Mouse (Mus musculus): Measurements from ENCODE around the gene Ppp6r1. TPM values are rescaled to one million over a fixed set of nuclear protein-coding genes. Genes with fewer than 3 reads are reported as not detected.

Ppp6r1 gene
- 23.5 and 30.2 TPM in 2 replicates for polyA plus RNA-seq (2012)

DNA sequence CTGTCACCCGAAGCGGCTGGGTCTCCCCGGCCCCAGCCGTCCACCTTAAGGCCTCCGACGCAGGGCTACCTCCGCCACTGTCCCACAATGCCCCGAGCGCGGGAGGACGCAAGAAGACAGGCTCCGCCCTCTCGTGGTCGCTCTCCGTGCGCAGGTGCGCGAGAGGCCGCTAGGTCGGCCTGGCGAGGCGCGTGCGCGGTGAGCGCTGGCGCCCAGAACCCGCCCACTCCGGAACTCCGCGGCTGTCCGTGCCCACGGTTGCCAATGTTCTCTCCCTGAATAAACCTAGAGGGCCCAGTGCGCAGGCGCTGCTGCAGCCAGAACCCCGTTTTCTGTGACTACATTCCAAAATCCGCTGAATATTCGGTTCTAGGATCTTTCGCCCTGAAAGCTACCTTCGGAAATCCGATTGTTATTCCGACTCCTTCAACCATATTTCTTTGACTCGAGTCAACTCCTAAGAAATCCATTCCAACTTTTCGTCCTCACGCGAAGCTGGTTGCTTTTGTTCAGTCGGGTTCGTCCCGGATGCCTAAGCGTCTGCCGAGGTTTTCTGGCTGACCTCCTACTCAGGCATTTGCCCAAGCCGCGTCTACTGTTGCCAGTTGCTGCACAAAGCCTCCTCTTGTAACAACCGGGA is at the start of gene Ppp6r1:
Gene Ppp6r1, minus strand, starts transcription at position 108 of the 640 bp plus-strand sequence.
- Histone ChIP-seq H3K4me3 (replicated peaks) (peak within 1 kb of the TSS; percentile 83), H3K4me1 (ENCODE audit: control insufficient read depth) (peaks cover 65% of the 10 kb centered on the region), H3K27me3 (ENCODE audit: control insufficient read depth) (no peaks in the 10 kb centered on the region), H3K36me3 (ENCODE audit: control insufficient read depth) (peaks cover 60% of the 10 kb centered on the region), H3K9me3 (ENCODE audit: control insufficient read depth, low read length) (no peaks in the 10 kb centered on the region)
- no peak for TF ChIP-seq TAL1 (IDR thresholded peaks at IDR 0.05; ENCODE audit: low read length)
- TF ChIP-seq GATA1 (IDR thresholded peaks at IDR 0.05; ENCODE audit: low read length) = no peak

- TF ChIP-seq TAL1 (IDR thresholded peaks at IDR 0.05; ENCODE audit: low read length) = no peak
- TF ChIP-seq GATA1 (IDR thresholded peaks at IDR 0.05; ENCODE audit: low read length) = no peak
- Histone ChIP-seq H3K36me3 (ENCODE audit: control insufficient read depth) (no peaks in the 10 kb centered on the region), H3K9me3 (ENCODE audit: control insufficient read depth, low read length) (no peaks in the 10 kb centered on the region), H3K4me3 (replicated peaks) (no peak overlapping the region), H3K4me1 (ENCODE audit: control insufficient read depth) (peaks cover 5% of the 10 kb centered on the region), H3K27me3 (ENCODE audit: control insufficient read depth) (peaks cover 34% of the 10 kb centered on the region)
These were observed 46.3 kb upstream of the Ppp6r1 start for GRCm38 (mm10) chr7:4705098-4705497.

DNA sequence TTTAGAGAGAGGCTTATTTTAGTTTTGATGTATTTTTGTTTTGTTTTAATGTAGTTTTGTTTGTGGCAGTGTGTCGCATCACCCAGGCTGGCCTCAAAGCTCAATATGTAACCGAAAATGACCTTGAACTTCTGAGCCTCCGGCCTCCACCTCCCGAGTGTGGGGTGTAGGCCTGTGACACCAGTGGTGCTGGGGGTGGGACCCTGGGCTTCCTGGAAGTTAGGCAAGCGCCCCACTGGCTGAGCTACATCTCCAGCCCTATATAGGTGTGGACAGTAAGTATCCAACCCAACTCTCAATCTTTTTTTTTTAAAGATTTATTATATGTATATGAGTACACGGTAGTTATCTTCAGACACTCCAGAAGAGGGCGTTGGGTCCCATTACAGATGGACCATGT is 44.4 kb upstream of the Ppp6r1 start:
- Histone ChIP-seq H3K4me3 (replicated peaks) (no peak overlapping the region), H3K36me3 (ENCODE audit: control insufficient read depth) (no peaks in the 10 kb centered on the region), H3K27me3 (ENCODE audit: control insufficient read depth) (peaks cover 27% of the 10 kb centered on the region), H3K4me1 (ENCODE audit: control insufficient read depth) (peaks cover 5% of the 10 kb centered on the region), H3K9me3 (ENCODE audit: control insufficient read depth, low read length) (no peaks in the 10 kb centered on the region)
- no peak for TF ChIP-seq GATA1 (IDR thresholded peaks at IDR 0.05; ENCODE audit: low read length)
- no peak for TF ChIP-seq TAL1 (IDR thresholded peaks at IDR 0.05; ENCODE audit: low read length)

GRCm38 (mm10) chr7:4702334-4702733 is 43.5 kb upstream of the Ppp6r1 start:
- no peak overlapping the region for H3K4me3 ChIP-seq (replicated peaks)
- H3K9me3 ChIP-seq (ENCODE audit: control insufficient read depth, low read length) = no peaks in the 10 kb centered on the region
- H3K4me1 ChIP-seq (ENCODE audit: control insufficient read depth) = peaks cover 5% of the 10 kb centered on the region
- TF ChIP-seq TAL1 (IDR thresholded peaks at IDR 0.05; ENCODE audit: low read length) (no peak), GATA1 (IDR thresholded peaks at IDR 0.05; ENCODE audit: low read length) (no peak)
- peaks cover 18% of the 10 kb centered on the region for H3K27me3 ChIP-seq (ENCODE audit: control insufficient read depth)
- H3K36me3 ChIP-seq (ENCODE audit: control insufficient read depth) = no peaks in the 10 kb centered on the region

DNA sequence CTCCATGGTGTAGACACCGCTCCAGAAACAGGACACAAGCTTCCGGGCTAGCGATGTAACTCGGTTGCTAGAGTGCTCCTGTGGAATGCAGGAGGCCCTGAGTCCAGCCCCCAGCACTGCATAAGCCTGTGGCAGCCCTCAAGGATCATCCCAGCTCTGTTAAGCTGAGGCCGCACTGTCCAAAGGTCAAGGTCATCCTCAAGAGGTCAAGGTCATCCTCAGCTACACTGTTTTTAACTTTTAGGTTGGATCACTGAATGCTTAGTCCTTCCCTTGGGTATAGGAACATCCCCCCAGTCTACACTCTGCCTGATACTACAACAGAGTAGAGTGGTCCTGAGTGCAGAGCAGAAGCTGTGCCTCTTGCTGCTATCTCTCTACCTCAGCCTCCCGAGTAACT is 34.2 kb upstream of the Ppp6r1 start:
- no peaks in the 10 kb centered on the region for H3K36me3 ChIP-seq (ENCODE audit: control insufficient read depth)
- H3K4me3 ChIP-seq (replicated peaks) = no peak overlapping the region
- H3K27me3 ChIP-seq (ENCODE audit: control insufficient read depth) = peaks cover 42% of the 10 kb centered on the region
- peaks cover 4% of the 10 kb centered on the region for H3K4me1 ChIP-seq (ENCODE audit: control insufficient read depth)
- no peak for TF ChIP-seq TAL1 (IDR thresholded peaks at IDR 0.05; ENCODE audit: low read length)
- TF ChIP-seq GATA1 (IDR thresholded peaks at IDR 0.05; ENCODE audit: low read length) = no peak
- no peaks in the 10 kb centered on the region for H3K9me3 ChIP-seq (ENCODE audit: control insufficient read depth, low read length)

GRCm38 (mm10) chr7:4690951-4691653 is 32.3 kb upstream of the Ppp6r1 start:
- H3K9me3 ChIP-seq (ENCODE audit: control insufficient read depth, low read length) = no peaks in the 10 kb centered on the region
- peaks cover 42% of the 10 kb centered on the region for H3K27me3 ChIP-seq (ENCODE audit: control insufficient read depth)
- no peaks in the 10 kb centered on the region for H3K36me3 ChIP-seq (ENCODE audit: control insufficient read depth)
- no peak overlapping the region for H3K4me3 ChIP-seq (replicated peaks)
- TF ChIP-seq TAL1 (IDR thresholded peaks at IDR 0.05; ENCODE audit: low read length) (no peak), GATA1 (IDR thresholded peaks at IDR 0.05; ENCODE audit: low read length) (no peak)
- H3K4me1 ChIP-seq (ENCODE audit: control insufficient read depth) = peaks cover 4% of the 10 kb centered on the region

- peaks cover 42% of the 10 kb centered on the region for H3K27me3 ChIP-seq (ENCODE audit: control insufficient read depth)
- peaks cover 6% of the 10 kb centered on the region for H3K4me1 ChIP-seq (ENCODE audit: control insufficient read depth)
- TF ChIP-seq GATA1 (IDR thresholded peaks at IDR 0.05; ENCODE audit: low read length) (no peak), TAL1 (IDR thresholded peaks at IDR 0.05; ENCODE audit: low read length) (no peak)
- no peaks in the 10 kb centered on the region for H3K9me3 ChIP-seq (ENCODE audit: control insufficient read depth, low read length)
- no peaks in the 10 kb centered on the region for H3K36me3 ChIP-seq (ENCODE audit: control insufficient read depth)
- no peak within 1 kb of the TSS for H3K4me3 ChIP-seq (replicated peaks)
These were observed 31.6 kb upstream of the Ppp6r1 start, which contains the start of gene Brsk1 for GRCm38 (mm10) chr7:4690387-4690786. TSS of gene Brsk1 (plus strand) at chr7:4690604.

DNA sequence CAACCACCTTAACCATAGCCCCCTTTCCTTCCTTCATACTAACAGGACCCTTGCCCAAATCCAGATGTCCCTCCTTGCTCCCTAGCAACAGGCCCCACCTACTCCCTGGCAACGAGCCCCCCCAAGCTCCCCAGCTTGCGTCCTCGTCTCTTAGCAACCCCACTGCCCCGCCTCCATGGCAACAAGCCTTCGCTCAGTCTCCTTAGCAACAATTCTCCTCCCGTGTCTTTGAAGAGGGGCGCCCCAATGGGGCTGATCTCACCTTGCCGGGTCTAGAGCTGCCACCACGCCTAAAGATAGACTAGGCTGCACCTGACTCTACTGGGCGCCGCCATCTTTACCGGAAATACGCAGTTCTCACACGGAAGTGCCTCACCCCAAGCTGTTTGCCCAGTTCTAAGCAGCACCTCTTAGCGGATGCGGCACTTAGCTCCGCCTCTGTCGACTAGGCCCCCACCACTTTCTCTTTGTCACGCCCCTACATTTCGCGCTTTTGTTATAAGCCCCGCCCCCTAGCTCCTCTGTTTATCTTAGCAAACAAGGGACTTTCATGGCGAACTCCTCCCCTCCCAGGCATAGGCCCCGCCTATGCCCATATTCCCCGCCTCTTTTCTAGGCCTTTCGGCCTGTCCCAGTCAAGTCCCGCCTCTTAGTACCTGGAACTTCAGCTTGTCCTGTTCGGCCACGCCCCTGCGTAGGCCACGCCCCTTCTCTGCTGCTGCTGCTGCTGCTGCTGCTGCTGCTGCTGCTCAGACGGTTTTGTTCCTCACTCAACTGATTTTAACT is 26.0 kb upstream of the Ppp6r1 start, which contains the start of gene Hspbp1:
Gene Hspbp1, minus strand, starts transcription at position 437 of the 786 bp plus-strand sequence.
- Histone ChIP-seq H3K9me3 (ENCODE audit: control insufficient read depth, low read length) (no peaks in the 10 kb centered on the region), H3K4me3 (replicated peaks) (peak within 1 kb of the TSS; percentile 84), H3K4me1 (ENCODE audit: control insufficient read depth) (peaks cover 38% of the 10 kb centered on the region), H3K36me3 (ENCODE audit: control insufficient read depth) (peaks cover 28% of the 10 kb centered on the region), H3K27me3 (ENCODE audit: control insufficient read depth) (peaks cover 13% of the 10 kb centered on the region)
- no peak for TF ChIP-seq TAL1 (IDR thresholded peaks at IDR 0.05; ENCODE audit: low read length)
- TF ChIP-seq GATA1 (IDR thresholded peaks at IDR 0.05; ENCODE audit: low read length) = no peak

GRCm38 (mm10) chr7:4684203-4684602 is 25.4 kb upstream of the Ppp6r1 start:
- Histone ChIP-seq H3K4me1 (ENCODE audit: control insufficient read depth) (peaks cover 38% of the 10 kb centered on the region), H3K4me3 (replicated peaks) (peak overlapping the region; percentile 84), H3K27me3 (ENCODE audit: control insufficient read depth) (peaks cover 6% of the 10 kb centered on the region), H3K9me3 (ENCODE audit: control insufficient read depth, low read length) (no peaks in the 10 kb centered on the region), H3K36me3 (ENCODE audit: control insufficient read depth) (peaks cover 30% of the 10 kb centered on the region)
- no peak for TF ChIP-seq TAL1 (IDR thresholded peaks at IDR 0.05; ENCODE audit: low read length)
- TF ChIP-seq GATA1 (IDR thresholded peaks at IDR 0.05; ENCODE audit: low read length) = no peak
